Mouse (Mus musculus) heart, postnatal 0 days (tissue): ENCODE results near the gene H2afj. TPM values are rescaled to one million over a fixed set of nuclear protein-coding genes. Genes with fewer than 3 reads are reported as not detected.
A peak's percentile ranks its signal among the peaks of the same experiment; 100 is the strongest.

Experiments used
- ATAC-seq: fragments of 200-750 bp; cut with Nextera tagmentation; 2 replicates; pipeline ENCODE4 v1.8.0; 2017; ENCODE audit warnings: low read depth, moderate number of reproducible peaks, moderate library complexity; ENCODE audit not compliant: insufficient read depth
- DNase-seq: peaks from one replicate; pipeline ENCODE4 v3.0.0-alpha.2; 2016; ENCODE audit warnings: low spot score
- H3K27ac ChIP-seq: fragments of 300-500 bp; sonication (generic); 2 replicates; pipeline ENCODE4 v1.5.1; 2014; ENCODE audit warnings: low read depth, mild to moderate bottlenecking
- H3K27me3 ChIP-seq: fragments of 300-500 bp; sonication (generic); 2 replicates; pipeline ENCODE4 v1.6.1; 2014; ENCODE audit warnings: low read length, mixed read lengths; ENCODE audit not compliant: control insufficient read depth, insufficient read depth
- H3K36me3 ChIP-seq: fragments of 300-500 bp; sonication (generic); replicated peaks from 2 replicates; pipeline ENCODE4 v1.6.1; 2014; ENCODE audit warnings: low read length, mixed read lengths; ENCODE audit not compliant: control insufficient read depth, insufficient read depth
- H3K4me1 ChIP-seq: fragments of 300-500 bp; sonication (generic); 2 replicates; pipeline ENCODE4 v1.6.1; 2014; ENCODE audit warnings: antibody characterized with exemption; ENCODE audit not compliant: control insufficient read depth, insufficient read depth
- H3K4me2 ChIP-seq: fragments of 300-500 bp; sonication (generic); 2 replicates; pipeline ENCODE4 v1.6.1; 2014; ENCODE audit warnings: low read depth, mild to moderate bottlenecking, low read length, moderate library complexity
- H3K4me3 ChIP-seq: fragments of 300-500 bp; sonication (generic); 2 replicates; pipeline ENCODE4 v1.5.1; 2014; ENCODE audit warnings: low read depth, low read length
- H3K9ac ChIP-seq: fragments of 300-500 bp; sonication (generic); replicated peaks from 2 replicates; pipeline ENCODE4 v1.6.1; 2014; ENCODE audit warnings: low read depth, low read length, mixed read lengths
- H3K9me3 ChIP-seq: fragments of 300-500 bp; sonication (generic); replicated peaks from 2 replicates; pipeline ENCODE4 v1.6.1; 2016; ENCODE audit warnings: low read length; ENCODE audit not compliant: control insufficient read depth
- CTCF ChIP-seq: IDR thresholded peaks from 2 replicates; pipeline ENCODE4 v1.5.1; 2016; ENCODE audit warnings: antibody characterized with exemption, control low read depth, low read depth
- EP300 ChIP-seq: IDR thresholded peaks from 2 replicates; pipeline ENCODE4 v1.6.1; 2016; ENCODE audit warnings: antibody characterized with exemption, low read depth
- WGBS: fragments of 180-500 bp; shearing (Covaris S2); extraction: QIAGEN DNeasy Blood & Tissue Kit; methylation state at CpG from one replicate; pipeline ENCODE4 v1.1.7; 2014; 5-methylcytosine and 5-hydroxymethylcytosine counted together
- polyA plus RNA-seq: library from polyadenylated mRNA; unstranded; fragments of >200 nt; fragmentation: Nextera tagmentation; extraction: Ambion mirVana; gene quantifications from 2 replicates; pipeline ENCODE4 v1.2.1, GENCODE M21; 2015
- total RNA-seq: library from RNA; depleted of rRNA; stranded (reverse); fragments of >200 nt; gene quantifications from 2 replicates; pipeline ENCODE4 v1.2.3, GENCODE M21; 2014; ENCODE audit warnings: low replicate concordance

Gene H2afj
- total and polyA plus RNA-seq, 2 experiments from 2014 or later: 13.1 to 88.8 TPM

- TF ChIP-seq EP300: no peak
- TF ChIP-seq CTCF: no peak
- H3K4me1 ChIP-seq: no peaks in the 10 kb centered on the region
- H3K36me3 ChIP-seq: no peaks in the 10 kb centered on the region
- H3K4me2 ChIP-seq: no peak overlapping the region
- H3K4me3 ChIP-seq: no peak overlapping the region
- no peak for DNase-seq
- 81% methylated on average over 12 of the region's 12 CpGs for WGBS
- H3K9ac ChIP-seq: no peak overlapping the region
- H3K27ac ChIP-seq: no peak overlapping the region
- no peaks in the 10 kb centered on the region for H3K9me3 ChIP-seq
- H3K27me3 ChIP-seq: no peaks in the 10 kb centered on the region
- ATAC-seq: no peak
These were observed 25.9 kb upstream of the H2afj start for GRCm38 (mm10) chr6:136782146-136782545.

GRCm38 (mm10) chr6:136782761-136783160 is 25.3 kb upstream of the H2afj start:
- ATAC-seq (no peak), DNase-seq (no peak)
- no peak overlapping the region for H3K4me3 ChIP-seq
- no peaks in the 10 kb centered on the region for H3K9me3 ChIP-seq
- no peak overlapping the region for H3K27ac ChIP-seq
- H3K4me1 ChIP-seq: no peaks in the 10 kb centered on the region
- no peaks in the 10 kb centered on the region for H3K36me3 ChIP-seq
- H3K27me3 ChIP-seq: no peaks in the 10 kb centered on the region
- TF ChIP-seq CTCF (no peak), EP300 (no peak)
- WGBS: 85% methylated on average over 9 of the region's 9 CpGs
- H3K4me2 ChIP-seq: no peak overlapping the region
- H3K9ac ChIP-seq: no peak overlapping the region

DNA sequence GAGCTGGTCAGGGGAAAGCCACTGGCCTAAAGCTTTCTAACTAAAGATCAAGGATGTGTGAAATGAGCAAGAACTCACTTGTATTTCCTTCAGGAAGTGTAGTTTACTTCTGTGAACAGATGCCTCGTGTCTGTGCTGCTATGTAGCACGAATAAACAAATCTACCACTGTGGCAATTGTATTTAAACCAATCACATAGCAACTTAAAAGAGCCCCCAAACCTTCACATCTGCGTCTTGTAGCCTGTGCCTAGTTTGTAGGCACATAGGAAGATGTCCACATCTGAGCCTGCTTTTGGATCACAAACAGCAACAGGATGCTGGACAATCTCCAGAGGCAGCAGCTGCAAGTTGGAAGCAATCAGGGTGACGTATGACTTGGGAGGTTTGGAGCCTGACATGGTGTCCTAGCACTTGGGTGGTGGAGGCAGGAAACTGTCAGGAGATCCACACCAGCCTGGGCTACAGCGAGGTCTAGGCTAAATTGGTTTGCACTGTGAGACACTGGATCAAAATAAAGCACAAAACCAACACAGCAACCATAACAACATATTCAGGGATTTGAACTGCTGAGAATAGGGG is 18.6 kb upstream of the H2afj start:
- ATAC-seq (peak; percentile 62; the same call in 1 of the 2 replicates), DNase-seq (peak; percentile 48)
- 48% methylated on average over 5 of the region's 5 CpGs for WGBS
- Histone ChIP-seq H3K27ac (peak overlapping the region; percentile 57), H3K4me2 (no peak overlapping the region), H3K27me3 (no peaks in the 10 kb centered on the region), H3K36me3 (no peaks in the 10 kb centered on the region), H3K9ac (no peak overlapping the region), H3K4me1 (peaks cover 12% of the 10 kb centered on the region; the same call in 1 of the 2 replicates), H3K9me3 (no peaks in the 10 kb centered on the region), H3K4me3 (no peak overlapping the region)
- TF ChIP-seq EP300 (no peak), CTCF (no peak)

DNA sequence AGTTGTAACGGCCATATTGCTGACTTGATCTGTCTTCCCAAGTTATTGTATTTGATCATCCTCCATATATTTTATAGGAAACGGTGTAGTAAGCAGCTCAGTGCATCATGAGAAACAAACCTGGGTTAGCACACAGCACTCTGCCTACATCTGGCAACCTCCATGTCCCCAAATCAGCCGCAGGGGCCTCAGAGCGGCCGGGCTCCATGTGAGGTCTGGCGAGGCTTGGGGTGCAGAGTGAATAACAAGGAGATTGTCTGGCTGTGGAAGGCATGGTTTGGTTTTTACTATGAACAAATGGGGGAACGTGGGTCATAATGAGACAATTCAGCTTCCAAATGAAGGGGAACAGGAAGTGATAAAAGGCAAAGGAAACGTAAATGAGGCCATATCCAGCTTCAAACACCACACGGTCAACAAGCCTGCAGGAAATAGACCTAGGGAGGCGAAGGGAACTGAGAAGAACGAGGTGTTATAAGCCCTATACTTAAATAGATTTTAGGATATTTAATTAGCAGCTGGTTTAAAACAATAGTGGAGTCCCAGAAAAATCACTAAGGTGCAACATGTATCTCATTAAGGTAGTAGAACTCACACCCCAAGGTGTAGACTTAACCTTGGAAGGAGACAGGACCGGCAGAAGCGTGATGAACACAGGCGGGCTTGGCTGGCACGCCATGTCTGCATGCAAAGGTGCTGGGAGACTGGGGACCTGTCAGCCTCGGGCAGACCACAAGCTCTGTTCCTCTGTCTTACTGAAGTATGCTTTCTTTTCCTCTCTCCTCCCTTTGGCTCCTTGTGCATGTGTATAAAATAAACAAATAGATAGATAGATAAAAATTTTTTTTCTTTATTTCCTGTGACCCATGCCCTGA is 14.9 kb upstream of the H2afj start:
- H3K27me3 ChIP-seq: no peaks in the 10 kb centered on the region
- no peak overlapping the region for H3K27ac ChIP-seq

DNA sequence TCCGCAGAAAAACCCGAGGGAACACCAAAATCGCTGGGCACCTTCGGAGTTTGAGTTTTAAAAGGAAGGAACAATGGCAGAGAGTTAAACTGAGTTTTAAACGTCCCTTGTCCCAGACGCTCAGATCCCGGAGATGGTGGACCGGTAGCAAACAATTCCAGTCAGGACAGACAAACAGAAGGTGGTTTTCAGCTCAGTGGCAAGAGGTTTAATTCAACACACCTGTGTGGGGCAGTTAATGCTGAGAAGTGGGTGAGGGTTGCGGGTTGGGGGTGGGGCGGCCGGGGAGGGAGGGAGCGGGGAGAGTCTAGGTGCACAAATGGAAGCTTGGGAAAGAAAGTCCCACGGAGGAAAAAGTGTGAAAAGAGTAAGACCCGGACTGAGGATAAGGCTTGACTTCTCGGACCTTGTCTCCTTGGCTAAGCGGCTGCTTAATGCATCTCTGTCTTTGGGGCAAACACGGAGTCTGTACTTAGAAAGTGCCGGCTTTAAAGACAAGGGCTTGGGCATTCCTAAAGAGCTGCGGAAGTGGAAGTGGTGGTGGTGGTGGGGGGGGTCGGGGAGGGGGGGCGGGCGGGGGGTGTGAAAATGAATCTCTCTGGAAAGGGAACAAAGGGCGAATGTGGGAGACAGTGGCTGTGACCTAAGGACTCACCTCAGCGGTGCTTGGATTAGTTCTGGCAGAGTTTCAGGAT is 14.1 kb upstream of the H2afj start:
- peak; percentile 33 for ATAC-seq
- peak overlapping the region; percentile 46; the same call in 1 of the 2 replicates for H3K9ac ChIP-seq

More for the DNA sequence above, 14.9 kb upstream of the H2afj start:
- H3K9ac ChIP-seq: peak overlapping the region; percentile 46; the same call in 1 of the 2 replicates
- DNase-seq (no peak), ATAC-seq (0 out of 2 replicates have a peak, but pooled peaks have one; percentile 27)
- H3K9me3 ChIP-seq: no peaks in the 10 kb centered on the region
- no peak for TF ChIP-seq EP300
- TF ChIP-seq CTCF: no peak
- H3K36me3 ChIP-seq: no peaks in the 10 kb centered on the region
- 31% methylated on average over 16 of the region's 16 CpGs for WGBS
- H3K4me1 ChIP-seq: peaks cover 12% of the 10 kb centered on the region; the same call in 1 of the 2 replicates
- peak overlapping the region; percentile 43 for H3K4me3 ChIP-seq
- H3K4me2 ChIP-seq: peak overlapping the region; percentile 78

More for the DNA sequence above, 14.1 kb upstream of the H2afj start:
- Histone ChIP-seq H3K4me1 (peaks cover 12% of the 10 kb centered on the region; the same call in 1 of the 2 replicates), H3K4me3 (peak overlapping the region; percentile 43), H3K4me2 (peak overlapping the region; percentile 78), H3K27me3 (no peaks in the 10 kb centered on the region), H3K36me3 (no peaks in the 10 kb centered on the region), H3K9me3 (no peaks in the 10 kb centered on the region), H3K27ac (no peak overlapping the region)
- under 1% methylated on average over 24 of the region's 24 CpGs for WGBS
- no peak for DNase-seq
- TF ChIP-seq EP300 (no peak), CTCF (no peak)
